Mouse (Mus musculus) limb, embryonic 14.5 days (tissue): Measurements from ENCODE around the gene 9130019O22Rik. TPM values are rescaled to one million over a fixed set of nuclear protein-coding genes. Genes with fewer than 3 reads are reported as not detected.
"Not testable (repeated sequence)": the region's sequence is repeated elsewhere in the genome, so short reads cannot be mapped to it uniquely, and the experiment has no call there.

Experiments
- ATAC-seq: fragments of 200-750 bp; cut with Nextera tagmentation; 2 replicates; pipeline ENCODE4 v1.8.0; 2017; ENCODE audit warnings: low read depth, moderate number of reproducible peaks, moderate TSS enrichment; ENCODE audit not compliant: low FRiP score
- DNase-seq: peaks from one replicate; pipeline ENCODE4 v3.0.0-alpha.2; 2015; ENCODE audit warnings: low spot score
- H3K27ac ChIP-seq: fragments of 300-500 bp; sonication (generic); replicated peaks from 2 replicates; pipeline ENCODE4 v1.5.1; 2014; ENCODE audit warnings: low read depth, mild to moderate bottlenecking, low read length, moderate library complexity, mixed read lengths
- H3K27me3 ChIP-seq: fragments of 300-500 bp; sonication (generic); 2 replicates; pipeline ENCODE4 v1.6.1; 2014; ENCODE audit warnings: low read length, mixed read lengths; ENCODE audit not compliant: control insufficient read depth, insufficient read depth
- H3K36me3 ChIP-seq: fragments of 300-500 bp; sonication (generic); 2 replicates; pipeline ENCODE4 v1.6.1; 2014; ENCODE audit warnings: mild to moderate bottlenecking, low read length, moderate library complexity, mixed read lengths; ENCODE audit not compliant: control insufficient read depth, insufficient read depth
- H3K4me1 ChIP-seq: fragments of 300-500 bp; sonication (generic); 2 replicates; pipeline ENCODE4 v1.6.1; 2014; ENCODE audit warnings: antibody characterized with exemption, low read length, mixed read lengths; ENCODE audit not compliant: control insufficient read depth, insufficient read depth
- H3K4me2 ChIP-seq: fragments of 300-500 bp; sonication (generic); replicated peaks from 2 replicates; pipeline ENCODE4 v1.6.1; 2014; ENCODE audit warnings: low read depth, mild to moderate bottlenecking, low read length, moderate library complexity; ENCODE audit not compliant: severe bottlenecking
- H3K4me3 ChIP-seq: fragments of 300-500 bp; sonication (generic); replicated peaks from 2 replicates; pipeline ENCODE4 v1.5.1; 2014; ENCODE audit warnings: low read length
- H3K9ac ChIP-seq: fragments of 300-500 bp; sonication (generic); 2 replicates; pipeline ENCODE4 v1.6.1; 2014; ENCODE audit warnings: mild to moderate bottlenecking, low read depth, low read length, moderate library complexity; ENCODE audit not compliant: severe bottlenecking
- H3K9me3 ChIP-seq: fragments of 300-500 bp; sonication (generic); 2 replicates; pipeline ENCODE4 v1.6.1; 2016; ENCODE audit warnings: low read length; ENCODE audit not compliant: control insufficient read depth
- POLR2A ChIP-seq: fragments of 200-500 bp; IDR thresholded peaks from 2 replicates; pipeline ENCODE4 v1.8.0; 2012; ENCODE audit warnings: inconsistent platforms, mild to moderate bottlenecking, moderate library complexity, borderline replicate concordance; ENCODE audit not compliant: insufficient read depth, insufficient read length; ENCODE audit errors: extremely low read depth
- WGBS: fragments of 180-500 bp; shearing (Covaris S2); extraction: QIAGEN DNeasy Blood & Tissue Kit; methylation state at CpG from one replicate; pipeline ENCODE4 v1.1.7; 2014; 5-methylcytosine and 5-hydroxymethylcytosine counted together
- polyA plus RNA-seq, 2 experiments: library from polyadenylated mRNA; depleted of rRNA in 1 of 2; stranded (reverse) in 1 of 2; unstranded in 1 of 2; fragments of >200 nt; fragmentation: Nextera tagmentation in 1 of 2; extraction: Ambion mirVana in 1 of 2; gene quantifications; 2 replicates each; pipeline versions ENCODE4 v1.2.1 to v1.2.3; 2012 to 2014

The 9130019O22Rik gene
- polyA plus RNA-seq, 2 experiments, result 3.9 to 6.4 TPM

DNA sequence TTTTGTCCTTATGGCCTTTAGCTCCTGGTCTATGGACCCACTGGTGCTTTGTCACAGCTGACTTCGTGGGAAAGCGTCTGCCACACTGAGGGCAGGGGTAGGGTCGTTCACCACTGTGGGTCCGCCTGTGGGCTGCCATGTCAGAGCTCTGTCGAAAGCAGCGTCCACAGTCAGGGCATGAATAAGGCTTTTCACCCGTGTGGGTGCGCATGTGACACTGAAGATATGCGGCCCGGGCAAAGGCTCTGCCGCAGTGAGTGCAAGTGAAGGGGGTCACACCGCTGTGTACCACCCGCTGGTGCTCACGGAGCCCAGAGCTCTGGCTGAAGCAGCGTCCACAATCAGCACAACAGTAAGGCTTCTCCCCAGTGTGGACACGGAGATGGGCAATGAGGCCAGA is 4.6 kb upstream of the 9130019O22Rik start:
- WGBS, result 97% methylated on average over 16 of the region's 16 CpGs
- DNase-seq, result no peak
- Histone ChIP-seq H3K9ac (no peak overlapping the region), H3K4me1 (peaks cover 4% of the 10 kb centered on the region), H3K9me3 (no peaks in the 10 kb centered on the region), H3K4me2 (no peak overlapping the region), H3K27me3 (no peaks in the 10 kb centered on the region), H3K36me3 (peaks cover 7% of the 10 kb centered on the region), H3K4me3 (no peak overlapping the region), H3K27ac (no peak overlapping the region)
- no peak for TF ChIP-seq POLR2A
- ATAC-seq, result no peak

DNA sequence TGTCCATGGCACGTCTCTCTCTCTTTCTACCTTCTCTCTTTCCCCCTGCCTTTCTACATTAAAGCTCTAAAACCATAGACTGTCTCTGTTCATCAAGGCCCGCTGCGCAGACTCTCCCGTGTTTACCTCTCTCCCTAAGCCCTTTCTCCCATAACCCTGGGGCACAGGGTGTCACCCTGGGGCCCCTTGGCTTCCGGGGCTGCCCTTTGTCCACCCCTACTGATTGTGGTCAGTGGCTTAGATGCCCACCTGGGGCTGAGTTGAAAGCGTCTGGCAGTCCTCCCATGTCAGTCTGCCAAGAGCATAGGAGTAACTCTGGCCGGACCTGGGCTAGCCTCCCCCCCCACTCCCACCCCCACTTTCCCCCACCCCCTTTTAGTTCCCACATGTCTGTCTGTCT is 3.3 kb upstream of the 9130019O22Rik start:
- Histone ChIP-seq H3K9ac (no peak overlapping the region), H3K4me1 (peaks cover 4% of the 10 kb centered on the region), H3K4me2 (no peak overlapping the region), H3K27ac (no peak overlapping the region), H3K4me3 (no peak overlapping the region), H3K27me3 (no peaks in the 10 kb centered on the region), H3K9me3 (no peaks in the 10 kb centered on the region), H3K36me3 (peaks cover 10% of the 10 kb centered on the region)
- WGBS, result 83% methylated on average over 7 of the region's 7 CpGs
- no peak for TF ChIP-seq POLR2A
- DNase-seq, result no peak
- ATAC-seq, result no peak

DNA sequence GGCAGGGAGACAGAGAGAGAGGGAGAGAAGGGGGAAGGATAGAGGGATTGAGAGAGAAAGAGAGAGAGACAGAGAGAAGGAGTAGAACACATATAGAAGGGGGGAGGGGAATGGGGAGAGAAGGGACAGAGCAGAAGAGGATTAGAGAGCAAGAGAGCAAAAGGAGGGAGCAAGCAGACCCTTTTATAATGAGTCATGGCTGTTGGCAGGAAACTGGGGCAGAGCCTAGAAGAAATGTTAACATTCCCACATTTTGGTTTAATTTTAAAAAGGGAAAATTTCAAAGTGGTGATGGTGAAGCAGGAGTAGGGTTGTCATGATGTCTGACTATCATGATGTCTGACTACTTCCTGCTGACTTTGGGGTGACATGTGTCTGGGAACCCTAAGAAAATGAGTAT is 1.2 kb upstream of the 9130019O22Rik start:
- ATAC-seq, H3K9me3 ChIP-seq, H3K4me1 ChIP-seq, H3K27ac ChIP-seq, H3K27me3 ChIP-seq, H3K4me2 ChIP-seq, DNase-seq, H3K9ac ChIP-seq, H3K4me3 ChIP-seq: not testable (repeated sequence)
- peaks cover 10% of the 10 kb centered on the region for H3K36me3 ChIP-seq

DNA sequence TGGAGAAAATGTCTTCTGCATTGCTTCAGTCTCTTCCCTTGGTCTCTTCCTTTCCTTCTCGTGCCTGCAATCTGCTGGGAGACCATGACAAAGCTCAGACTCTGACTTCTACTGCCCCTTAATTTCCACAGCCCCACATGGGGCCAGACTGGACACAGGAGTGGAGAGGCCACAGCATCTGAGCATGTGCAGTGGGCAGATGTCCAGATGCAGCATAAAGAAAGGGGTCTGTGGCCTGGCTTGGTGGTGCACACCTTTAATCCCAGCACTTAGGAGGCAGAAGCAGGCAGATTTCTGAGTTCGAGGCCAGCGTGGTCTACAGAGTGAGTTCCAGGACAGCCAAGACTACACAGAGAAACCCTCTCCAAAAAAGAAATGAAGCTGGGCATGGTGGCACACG is 1.4 kb downstream of the 9130019O22Rik start:
- not testable (repeated sequence) for H3K4me1 ChIP-seq, H3K27ac ChIP-seq, H3K27me3 ChIP-seq, H3K9ac ChIP-seq, H3K4me3 ChIP-seq, H3K36me3 ChIP-seq, H3K4me2 ChIP-seq, ATAC-seq, H3K9me3 ChIP-seq, DNase-seq
- WGBS, result 94% methylated on average over 4 of the region's 4 CpGs

DNA sequence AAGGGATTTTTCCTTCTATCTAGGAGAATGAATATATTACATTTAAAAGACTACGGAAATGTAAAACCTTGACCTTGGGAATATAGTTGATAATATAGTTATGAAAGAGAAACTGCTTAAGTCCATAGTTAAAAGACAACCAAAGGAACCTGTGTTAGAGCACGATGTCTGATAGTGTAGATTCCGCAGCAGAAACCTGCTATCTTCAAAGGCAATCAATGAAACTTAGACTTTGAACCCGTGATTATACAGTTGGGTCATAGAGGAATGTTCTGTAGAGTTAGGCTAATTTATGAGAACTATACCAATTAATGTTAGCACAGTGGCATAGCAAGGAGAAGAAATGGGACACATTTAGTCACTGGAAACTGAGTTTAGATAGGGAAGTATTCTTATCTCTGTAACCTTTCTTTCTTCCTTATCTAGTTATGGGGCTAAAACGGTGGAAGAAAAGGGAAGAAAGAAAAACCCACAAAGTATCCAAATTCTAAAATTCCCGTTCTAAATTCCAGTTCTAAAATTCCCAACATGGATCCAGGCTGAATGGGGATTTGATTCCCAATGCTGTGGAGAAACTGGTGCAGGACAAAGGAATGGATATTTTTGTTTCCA is 8.6 kb downstream of the 9130019O22Rik start:
- Histone ChIP-seq H3K4me3 (no peak overlapping the region), H3K27ac (no peak overlapping the region), H3K4me1 (0 out of 2 replicates have a peak, but pooled peaks cover 3% of the 10 kb centered on the region), H3K4me2 (no peak overlapping the region), H3K27me3 (no peaks in the 10 kb centered on the region), H3K9ac (no peak overlapping the region), H3K9me3 (no peaks in the 10 kb centered on the region), H3K36me3 (no peaks in the 10 kb centered on the region)
- 73% methylated on average over 6 of the region's 6 CpGs for WGBS
- no peak for ATAC-seq
- no peak for TF ChIP-seq POLR2A
- DNase-seq, result no peak
